27 mouse cellular contexts compared by ENCODE assay signal in genomic region chr13:97628608-97629007, GRCm38 (mm10).
DNase-seq lines count a peak whose midpoint lies in the region; ATAC-seq and TF ChIP-seq lines count a peak whose summit lies in the region.
"Had no signal": no experiment of that assay in that cellular context is flagged by ENCODE, and none has a peak within 500 bp of the region (broad histone marks: within the 10 kb centered on the region; RNA-seq: fewer than 3 reads in every experiment).

No protein-coding gene starts in this region.

- WGBS in heart, embryonic 11.5 days (ENCODE audit: insufficient replicate concordance), result 83% methylated on average over 7 of the region's 7 CpGs
- 90% methylated on average over 7 of the region's 7 CpGs for WGBS in kidney, embryonic 16.5 days

- TF ChIP-seq CTCF in left cerebral cortex, adult 2 months (IDR thresholded peaks at IDR 0.05), result no peak
- TF ChIP-seq CTCF in brain, embryonic 14.5 days (IDR thresholded peaks at IDR 0.05; ENCODE audit: borderline replicate concordance, extremely low read depth, insufficient read depth, insufficient read length), result no peak

- ATAC-seq in heart, embryonic 11.5 days (replicated peaks; ENCODE audit: insufficient number of reproducible peaks, low FRiP score, low TSS enrichment), result no peak
- no peak for ATAC-seq in kidney, embryonic 16.5 days (ENCODE audit: low FRiP score, low TSS enrichment)
- ATAC-seq: CD4-positive, CD25-positive, alpha-beta regulatory T cell, adult 4 months; forebrain, embryonic 14.5 days; forebrain, postnatal 0 days; hindbrain, postnatal 0 days; inflammation-experienced regulatory T-cells, adult 6 months had no signal

- no peak overlapping the region for H3K4me3 ChIP-seq in heart, embryonic 11.5 days (ENCODE audit: low read depth, low read length)
- H3K4me3 ChIP-seq in left cerebral cortex, adult 2 months, result no peak overlapping the region
- no peak overlapping the region for H3K4me3 ChIP-seq in kidney, embryonic 16.5 days (ENCODE audit: low read length)
- H3K4me3 ChIP-seq: embryonic facial prominence, embryonic 12.5 days; embryonic facial prominence, embryonic 15.5 days; heart, adult 2 months; heart, embryonic 12.5 days; heart, embryonic 15.5 days had no signal

- H3K9ac ChIP-seq in heart, embryonic 11.5 days (ENCODE audit: low read depth, low read length), result no peak overlapping the region
- no peak overlapping the region for H3K9ac ChIP-seq in kidney, embryonic 16.5 days (replicated peaks; ENCODE audit: low read length)
- H3K9ac ChIP-seq: embryonic facial prominence, embryonic 12.5 days; embryonic facial prominence, embryonic 15.5 days; forebrain, postnatal 0 days; heart, embryonic 12.5 days; heart, embryonic 15.5 days; hindbrain, embryonic 14.5 days had no signal

- no peaks in the 10 kb centered on the region for H3K9me3 ChIP-seq in heart, embryonic 11.5 days (replicated peaks; ENCODE audit: control insufficient read depth, low read length)
- H3K9me3 ChIP-seq in kidney, embryonic 16.5 days (ENCODE audit: low read length), result no peaks in the 10 kb centered on the region
- H3K9me3 ChIP-seq: embryonic facial prominence, embryonic 12.5 days; embryonic facial prominence, embryonic 15.5 days; heart, embryonic 12.5 days; heart, embryonic 15.5 days had no signal

- peaks cover 10% of the 10 kb centered on the region for H3K4me1 ChIP-seq in heart, embryonic 11.5 days (ENCODE audit: control insufficient read depth, insufficient read depth, low read length)
- no peaks in the 10 kb centered on the region for H3K4me1 ChIP-seq in kidney, embryonic 16.5 days (ENCODE audit: insufficient read depth, low read length)
- H3K4me1 ChIP-seq: embryonic facial prominence, embryonic 12.5 days had no signal

- no peak for TF ChIP-seq POLR2A in brain, embryonic 14.5 days (IDR thresholded peaks at IDR 0.05; ENCODE audit: borderline replicate concordance, extremely low read depth, insufficient read depth, insufficient read length, poor library complexity, severe bottlenecking)

- peak; percentile 78 for DNase-seq in heart, adult 11 months
- no peak for DNase-seq in left cerebral cortex, adult 2 months (ENCODE audit: extremely low spot score in 1 of 2, low spot score in 2 of 2)
- DNase-seq in left cerebral cortex, adult 11 months (ENCODE audit: low spot score), result no peak
- peak; percentile 81 for DNase-seq in brain, adult 2 months (ENCODE audit: low read depth, low spot score)
- peak; percentile 18 for DNase-seq in brain, embryonic 14.5 days (ENCODE audit: low read depth)
- no peak for DNase-seq in kidney, postnatal 36 days
- DNase-seq: adrenal gland, adult 2 months; adrenal gland, postnatal 14 days; cerebellum, adult 18-20 months; cerebellum, adult 9-10 months; cerebellum, postnatal 14 days; forebrain, postnatal 0 days; gastrocnemius, postnatal 25 days; heart, adult 2 months; heart, postnatal 14 days; heart, postnatal 4 days had no signal

- intact Hi-C loops in left cerebral cortex, adult 2 months (cut with DNase I), result no loop called here

- no peaks in the 10 kb centered on the region for H3K36me3 ChIP-seq in heart, embryonic 11.5 days (ENCODE audit: control insufficient read depth, insufficient read depth, low read length)
- H3K36me3 ChIP-seq in kidney, embryonic 16.5 days (ENCODE audit: insufficient read depth, low read length), result no peaks in the 10 kb centered on the region
- H3K36me3 ChIP-seq: embryonic facial prominence, embryonic 12.5 days; embryonic facial prominence, embryonic 15.5 days; heart, embryonic 12.5 days; heart, embryonic 15.5 days had no signal

- no peaks in the 10 kb centered on the region for H3K27me3 ChIP-seq in heart, embryonic 11.5 days (ENCODE audit: control insufficient read depth, insufficient read depth, low read length)
- no peaks in the 10 kb centered on the region for H3K27me3 ChIP-seq in kidney, embryonic 16.5 days (ENCODE audit: insufficient read depth, low read length)
- H3K27me3 ChIP-seq: embryonic facial prominence, embryonic 12.5 days; embryonic facial prominence, embryonic 15.5 days; heart, embryonic 12.5 days; heart, embryonic 15.5 days had no signal

- H3K27ac ChIP-seq in heart, embryonic 11.5 days (ENCODE audit: low read depth, low read length), result no peak overlapping the region
- H3K27ac ChIP-seq in left cerebral cortex, adult 2 months, result peak overlapping the region; percentile 81
- H3K27ac ChIP-seq in kidney, embryonic 16.5 days (ENCODE audit: low read length), result no peak overlapping the region
- H3K27ac ChIP-seq: embryonic facial prominence, embryonic 12.5 days; embryonic facial prominence, embryonic 15.5 days; heart, adult 2 months; heart, embryonic 15.5 days; hindbrain, embryonic 14.5 days; hindbrain, postnatal 0 days had no signal

- no peak overlapping the region for H3K4me2 ChIP-seq in heart, embryonic 11.5 days
- no peak overlapping the region for H3K4me2 ChIP-seq in kidney, embryonic 16.5 days (replicated peaks; ENCODE audit: low read depth, low read length)
- H3K4me2 ChIP-seq: embryonic facial prominence, embryonic 12.5 days; embryonic facial prominence, embryonic 15.5 days; heart, embryonic 12.5 days; heart, embryonic 15.5 days; hindbrain, embryonic 14.5 days had no signal

Comparison
In these comparisons a context has a peak if more than half of its experiments do, and no peak if none do; other contexts are left out.
1. DNase-seq: peak in heart, adult 11 months (single experiment), brain, adult 2 months (single experiment) and brain, embryonic 14.5 days (single experiment); none in left cerebral cortex, adult 2 months (0 of 2), left cerebral cortex, adult 11 months (single experiment) and kidney, postnatal 36 days (0 of 2).